Mouse (Mus musculus): ENCODE results near the gene 1700012P22Rik. TPM values are rescaled to one million over a fixed set of nuclear protein-coding genes. Genes with fewer than 3 reads are reported as not detected.

1700012P22Rik gene
- not detected for total RNA-seq (2021)
- long read RNA-seq, experiment 1 = 0 reads
- long read RNA-seq, experiment 2 = 0 reads

DNA sequence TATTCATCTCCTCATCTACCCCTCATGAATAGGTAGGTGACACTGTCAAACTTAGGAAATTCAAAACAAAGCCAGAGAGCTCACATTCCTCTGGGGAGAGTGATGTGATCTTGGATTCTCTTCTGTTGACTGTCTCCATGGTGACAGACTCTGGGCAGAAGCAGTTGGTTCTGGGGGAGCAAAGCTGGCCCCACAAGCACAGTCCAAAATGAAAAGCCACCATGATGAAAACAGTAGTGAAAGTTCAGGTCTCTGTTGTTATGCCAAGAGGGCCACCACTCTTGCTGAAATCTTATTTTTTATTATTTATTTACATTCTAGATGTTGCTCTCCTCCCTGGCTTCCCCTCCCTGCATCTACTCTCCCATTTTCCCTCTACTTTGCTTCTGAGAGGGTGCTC is at the start of gene 1700012P22Rik:
1700012P22Rik (minus strand) TSS at position 101 of the 400 bp plus-strand sequence.
- no peak for TF ChIP-seq CTCF (IDR thresholded peaks at IDR 0.05)

DNA sequence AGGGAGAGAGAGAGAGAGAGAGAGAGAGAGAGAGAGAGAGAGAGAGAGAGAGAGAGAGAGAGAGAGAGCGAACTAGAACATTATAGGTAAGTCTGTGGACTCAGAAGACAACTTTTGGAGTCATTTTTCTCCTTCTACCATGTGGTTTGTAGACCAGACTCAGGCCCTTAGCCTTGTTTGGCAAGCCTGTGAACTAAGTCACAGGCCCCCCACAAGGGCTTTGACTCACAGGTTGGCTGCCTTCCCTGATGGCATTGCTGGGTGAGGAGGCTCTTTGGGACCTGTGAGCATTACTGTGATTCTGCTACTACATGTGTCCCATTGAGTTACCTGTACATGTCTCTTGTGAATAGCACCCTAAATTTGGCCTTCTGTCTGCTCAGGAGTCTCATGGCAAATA is 29.5 kb upstream of the 1700012P22Rik start:
- no peak for DNase-seq (ENCODE audit: extremely low spot score in 1 of 2, low spot score in 2 of 2)
- no peak for TF ChIP-seq CTCF (IDR thresholded peaks at IDR 0.05)
- Histone ChIP-seq H3K4me3 (no peak overlapping the region), H3K27ac (no peak overlapping the region)
- intact Hi-C loops (cut with DNase I) = no loop called here

More for the DNA sequence above, at the start of gene 1700012P22Rik:
- intact Hi-C loops (cut with DNase I) = no loop called here
- no peak for DNase-seq (ENCODE audit: extremely low spot score in 1 of 2, low spot score in 2 of 2)
- no peak within 1 kb of the TSS for H3K27ac ChIP-seq
- no peak within 1 kb of the TSS for H3K4me3 ChIP-seq

DNA sequence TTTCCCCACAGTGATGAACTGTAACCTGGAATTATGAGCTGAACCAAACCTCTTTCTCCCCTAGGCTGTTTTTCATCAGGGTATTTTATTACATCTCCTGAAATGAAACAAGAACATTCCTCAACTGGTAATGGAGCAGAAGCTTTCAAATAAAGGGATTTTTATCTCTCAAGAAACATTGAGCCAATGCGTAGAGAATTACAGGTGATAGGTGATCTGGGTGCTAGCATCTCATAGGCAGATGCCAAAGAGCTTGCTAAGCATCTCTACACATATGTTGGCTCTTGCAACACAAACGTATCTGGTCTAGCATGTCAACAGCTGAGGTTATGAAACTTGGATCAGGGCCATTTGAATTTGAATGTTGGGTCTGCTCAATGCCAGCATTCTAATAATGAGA is 26.6 kb upstream of the 1700012P22Rik start:
- no peak for DNase-seq (ENCODE audit: extremely low spot score in 1 of 2, low spot score in 2 of 2)
- no peak for TF ChIP-seq CTCF (IDR thresholded peaks at IDR 0.05)
- Histone ChIP-seq H3K27ac (no peak overlapping the region), H3K4me3 (no peak overlapping the region)
- intact Hi-C loops (cut with DNase I) = no loop called here

DNA sequence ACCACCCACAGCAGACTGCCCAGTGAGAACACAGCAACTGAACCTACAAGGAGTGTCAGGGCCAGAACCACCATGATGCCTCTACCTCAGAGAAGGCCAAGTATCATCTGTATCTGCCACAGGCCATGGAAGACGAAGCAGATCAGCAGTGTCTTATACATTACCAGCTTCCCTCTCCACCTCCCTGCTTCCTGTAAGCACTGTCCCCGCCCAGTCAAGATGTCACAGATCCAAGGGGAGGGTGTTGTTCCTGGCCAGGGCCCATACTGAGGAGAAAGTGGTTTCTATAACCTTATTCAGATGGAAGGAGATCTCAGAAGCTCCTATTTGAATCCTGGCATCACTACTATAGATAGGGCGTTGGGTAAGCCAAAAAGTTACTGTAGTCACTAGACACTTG is 25.1 kb upstream of the 1700012P22Rik start, which contains the start of gene Aadacl3:
Aadacl3 (minus strand) TSS at position 101 of the 400 bp plus-strand sequence.
- TF ChIP-seq CTCF (IDR thresholded peaks at IDR 0.05) = no peak
- no peak within 1 kb of the TSS for H3K27ac ChIP-seq
- no peak for DNase-seq (ENCODE audit: extremely low spot score in 1 of 2, low spot score in 2 of 2)
- no peak within 1 kb of the TSS for H3K4me3 ChIP-seq
- intact Hi-C loops (cut with DNase I) = no loop called here

DNA sequence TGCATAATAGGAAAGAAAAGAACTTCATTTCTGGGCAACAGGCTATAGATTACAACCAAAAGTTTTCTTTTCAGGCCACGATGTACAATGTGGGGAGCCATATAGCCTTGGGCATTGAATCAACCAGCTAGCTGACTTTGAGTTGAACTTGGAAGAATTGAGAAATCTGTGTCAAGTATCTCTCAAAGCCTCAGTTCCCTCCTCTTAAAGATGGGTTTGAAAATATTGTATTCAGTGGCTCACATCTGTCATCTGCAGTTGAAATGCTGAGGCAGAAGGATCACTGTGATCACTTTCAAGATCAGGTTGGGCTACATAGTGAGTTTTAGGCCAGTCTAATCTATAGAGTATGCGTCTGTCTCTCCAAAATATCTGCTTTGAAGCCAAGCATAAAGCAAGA is 14.6 kb upstream of the 1700012P22Rik start, which contains the start of gene Gm9944:
Gm9944 (minus strand) TSS at position 101 of the 400 bp plus-strand sequence.
- TF ChIP-seq CTCF (IDR thresholded peaks at IDR 0.05) = no peak
- no peak for DNase-seq (ENCODE audit: extremely low spot score in 1 of 2, low spot score in 2 of 2)
- H3K27ac ChIP-seq = no peak within 1 kb of the TSS
- H3K4me3 ChIP-seq = no peak within 1 kb of the TSS
- intact Hi-C loops (cut with DNase I) = no loop called here

DNA sequence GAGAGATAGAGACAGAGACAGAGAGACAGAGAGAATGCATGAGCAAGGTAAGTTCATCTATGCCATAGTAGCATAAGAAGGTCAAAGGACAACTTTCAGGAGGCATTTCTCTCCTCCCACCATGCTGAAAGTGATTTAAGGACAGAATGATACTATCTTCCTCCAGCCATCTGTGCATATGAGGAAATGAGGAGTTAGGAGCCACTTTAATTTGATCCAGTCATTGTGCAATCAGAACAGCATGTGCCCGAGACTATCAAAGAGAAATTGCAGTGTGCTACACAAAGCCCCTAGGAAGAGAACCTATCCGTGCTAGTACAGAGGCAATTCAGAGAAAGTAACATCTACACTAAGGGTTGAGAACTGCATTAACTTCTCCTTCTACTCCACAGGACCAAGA is 10.0 kb upstream of the 1700012P22Rik start:
- Histone ChIP-seq H3K27ac (no peak overlapping the region), H3K4me3 (no peak overlapping the region)
- intact Hi-C loops (cut with DNase I) = no loop called here
- no peak for TF ChIP-seq CTCF (IDR thresholded peaks at IDR 0.05)
- DNase-seq (ENCODE audit: extremely low spot score in 1 of 2, low spot score in 2 of 2) = no peak

DNA sequence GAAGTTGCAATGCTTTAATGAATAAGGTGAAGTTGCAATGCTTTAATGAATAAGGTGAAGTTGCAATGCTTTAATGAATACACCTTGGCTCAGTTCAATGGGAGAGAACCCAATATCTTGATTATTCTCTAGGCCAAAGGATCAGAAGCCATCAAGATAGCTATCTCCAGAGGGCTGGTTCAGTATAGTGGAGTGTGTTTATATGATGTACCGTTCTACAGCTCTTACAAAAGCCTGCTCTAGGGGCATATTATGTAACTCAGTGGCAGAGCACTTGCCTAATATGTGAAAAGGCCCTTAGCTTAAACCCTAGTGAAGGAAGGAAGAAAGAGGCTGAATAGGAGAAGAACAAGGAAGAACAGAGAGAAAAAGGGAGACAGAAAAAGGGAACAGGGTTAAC is 3.0 kb upstream of the 1700012P22Rik start:
- Histone ChIP-seq H3K4me3 (no peak overlapping the region), H3K27ac (no peak overlapping the region)
- intact Hi-C loops (cut with DNase I) = no loop called here
- DNase-seq (ENCODE audit: extremely low spot score in 1 of 2, low spot score in 2 of 2) = no peak
- TF ChIP-seq CTCF (IDR thresholded peaks at IDR 0.05) = no peak

DNA sequence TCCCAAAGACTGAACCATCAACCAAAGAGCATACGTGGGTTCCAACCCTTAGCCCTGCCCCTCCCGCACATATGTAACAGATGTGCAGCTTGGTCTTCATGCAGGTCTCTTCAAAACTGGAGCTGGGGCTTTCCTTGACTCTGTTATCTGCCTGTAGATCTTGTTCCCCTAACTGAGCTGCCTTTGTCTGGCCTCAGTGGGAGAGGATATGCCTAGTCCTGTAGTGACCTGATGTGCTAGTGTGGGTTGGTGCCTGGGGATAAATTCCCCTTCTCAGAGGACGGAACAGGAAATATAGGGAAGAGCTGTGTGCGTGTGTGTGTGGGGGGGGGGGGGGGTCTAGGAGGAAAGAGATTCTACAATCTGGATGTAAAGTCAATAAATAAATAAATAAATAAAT is 2.5 kb upstream of the 1700012P22Rik start:
- intact Hi-C loops (cut with DNase I) = no loop called here
- DNase-seq (ENCODE audit: extremely low spot score in 1 of 2, low spot score in 2 of 2) = no peak
- H3K4me3 ChIP-seq = no peak overlapping the region
- H3K27ac ChIP-seq = no peak overlapping the region
- no peak for TF ChIP-seq CTCF (IDR thresholded peaks at IDR 0.05)

DNA sequence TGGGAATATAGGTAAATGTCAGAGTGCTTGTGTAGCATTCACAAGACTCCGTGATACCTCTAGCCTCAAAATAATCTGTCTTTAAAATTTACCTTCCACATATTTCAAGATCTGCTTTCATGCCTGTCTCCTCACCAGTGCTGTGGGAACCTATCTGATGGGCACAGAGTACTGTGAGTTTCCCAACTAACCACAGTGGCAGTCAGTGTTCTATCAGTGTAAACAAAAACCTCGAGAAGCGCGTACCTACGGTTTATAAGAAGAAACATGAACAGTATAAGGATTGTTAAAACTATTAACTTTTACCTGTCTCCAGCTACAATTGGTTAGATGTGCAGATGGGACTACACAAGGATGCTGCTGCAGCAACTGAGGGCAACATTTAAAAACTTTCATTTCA is 5.4 kb downstream of the 1700012P22Rik start:
- no peak for DNase-seq (ENCODE audit: extremely low spot score in 1 of 2, low spot score in 2 of 2)
- TF ChIP-seq CTCF (IDR thresholded peaks at IDR 0.05) = no peak
- intact Hi-C loops (cut with DNase I) = no loop called here
- H3K27ac ChIP-seq = no peak overlapping the region
- H3K4me3 ChIP-seq = no peak overlapping the region

DNA sequence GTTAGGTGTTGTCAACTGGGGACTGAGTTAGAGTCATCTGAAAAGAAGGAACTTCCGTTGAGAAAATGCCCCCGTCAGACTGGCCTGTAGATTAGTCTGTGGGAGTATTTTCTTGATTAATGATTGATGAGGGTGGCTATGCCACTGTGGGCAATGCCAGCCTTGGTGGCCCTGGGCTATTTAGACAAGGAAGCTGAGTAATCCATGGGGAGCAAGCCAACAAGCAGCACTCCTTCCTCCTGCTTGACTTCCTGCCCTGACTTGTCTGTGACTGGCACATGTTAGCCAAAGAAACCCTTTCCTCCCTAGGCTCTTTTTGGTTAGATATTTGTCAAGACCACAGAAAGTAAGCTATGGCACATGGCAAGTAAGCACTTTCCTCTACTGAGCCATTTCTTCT is 7.8 kb downstream of the 1700012P22Rik start:
- DNase-seq (ENCODE audit: extremely low spot score in 1 of 2, low spot score in 2 of 2) = no peak
- no peak for TF ChIP-seq CTCF (IDR thresholded peaks at IDR 0.05)
- intact Hi-C loops (cut with DNase I) = no loop called here
- no peak overlapping the region for H3K4me3 ChIP-seq
- H3K27ac ChIP-seq = no peak overlapping the region

DNA sequence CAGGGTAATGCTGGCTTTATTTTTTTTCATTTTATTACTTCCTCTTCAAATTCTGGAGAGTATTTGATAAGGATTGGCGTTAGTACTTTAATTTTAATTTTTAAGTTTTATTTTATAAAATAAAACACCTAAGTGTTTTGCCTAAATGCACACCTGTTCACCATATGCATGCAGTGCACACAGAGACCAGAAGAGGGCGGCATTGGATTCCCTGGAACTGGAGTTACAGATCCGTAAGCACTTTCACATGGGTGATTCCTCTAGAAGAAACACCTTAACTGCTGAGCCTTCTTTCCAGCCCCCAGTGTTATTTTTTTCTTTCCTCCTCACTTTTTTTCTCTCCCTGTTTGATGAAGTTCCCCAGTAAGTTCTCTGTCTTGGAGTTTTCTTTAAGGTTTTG is 9.7 kb downstream of the 1700012P22Rik start:
- intact Hi-C loops (cut with DNase I) = no loop called here
- DNase-seq (ENCODE audit: extremely low spot score in 1 of 2, low spot score in 2 of 2) = no peak
- H3K4me3 ChIP-seq = no peak overlapping the region
- no peak overlapping the region for H3K27ac ChIP-seq
- peak; percentile 25 for TF ChIP-seq CTCF (IDR thresholded peaks at IDR 0.05)

DNA sequence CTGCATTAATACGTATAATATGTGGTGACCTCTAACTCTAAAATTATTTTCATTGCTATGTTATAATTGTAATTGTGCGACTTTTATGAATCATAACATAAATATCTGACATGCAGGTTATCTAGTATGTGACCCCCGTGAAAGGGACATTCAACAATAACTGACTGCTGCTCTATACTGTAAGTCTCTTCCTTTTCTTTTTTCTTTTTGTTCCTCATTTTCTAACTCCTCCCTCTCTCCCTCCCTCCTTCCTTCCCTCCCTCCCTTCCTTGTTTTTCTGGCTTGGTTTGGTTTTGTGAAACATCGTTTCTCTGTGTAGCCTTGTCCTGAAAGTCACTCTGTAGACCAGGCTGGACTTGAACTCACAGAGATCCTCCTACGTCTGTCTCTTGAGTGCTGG is 14.0 kb downstream of the 1700012P22Rik start:
- Histone ChIP-seq H3K4me3 (no peak overlapping the region), H3K27ac (no peak overlapping the region)
- no peak for TF ChIP-seq CTCF (IDR thresholded peaks at IDR 0.05)
- DNase-seq (ENCODE audit: extremely low spot score in 1 of 2, low spot score in 2 of 2) = no peak
- intact Hi-C loops (cut with DNase I) = no loop called here

DNA sequence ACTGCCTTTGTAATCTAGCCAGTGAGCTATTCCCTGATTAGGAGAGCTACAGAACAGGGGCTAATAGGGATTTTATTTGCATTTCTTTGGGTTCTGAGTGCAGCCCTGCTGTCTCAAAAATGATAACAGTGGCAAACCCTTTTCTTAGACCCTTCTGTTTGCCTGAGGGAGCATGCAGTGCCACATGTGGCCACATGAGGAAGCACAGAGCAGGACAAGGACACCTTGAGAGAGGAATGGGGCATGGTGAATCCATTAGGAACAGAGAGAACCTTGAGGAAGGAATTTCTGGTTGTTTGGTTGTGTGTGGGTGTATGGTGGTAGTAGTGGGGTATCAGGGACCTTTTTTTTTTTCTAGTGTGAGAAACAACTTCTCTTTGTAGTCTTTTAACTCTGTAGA is 17.9 kb downstream of the 1700012P22Rik start:
- intact Hi-C loops (cut with DNase I) = no loop called here
- no peak for DNase-seq (ENCODE audit: extremely low spot score in 1 of 2, low spot score in 2 of 2)
- Histone ChIP-seq H3K27ac (no peak overlapping the region), H3K4me3 (no peak overlapping the region)
- no peak for TF ChIP-seq CTCF (IDR thresholded peaks at IDR 0.05)
